Mouse (Mus musculus) spleen, embryonic (tissue): ENCODE measurements around the gene Adgrv1.
"Not testable (repeated sequence)": the region's sequence is repeated elsewhere in the genome, so short reads cannot be mapped to it uniquely, and the experiment has no call there.

Experiments
- CTCF ChIA-PET: fragments of 350-600 bp; sonication (Branson Sonifier 250); formaldehyde crosslinking; loops from one replicate; lab custom pipeline; 2022; lab: Charles Lee

Gene Adgrv1

GRCm38 (mm10) chr13:81627861-81628260 lies 5.1 kb downstream of the Adgrv1 start:
- CTCF ChIA-PET, result not testable (repeated sequence)

GRCm38 (mm10) chr13:81610349-81610748 lies 22.6 kb downstream of the Adgrv1 start:
- CTCF ChIA-PET, result no interaction called here

DNA sequence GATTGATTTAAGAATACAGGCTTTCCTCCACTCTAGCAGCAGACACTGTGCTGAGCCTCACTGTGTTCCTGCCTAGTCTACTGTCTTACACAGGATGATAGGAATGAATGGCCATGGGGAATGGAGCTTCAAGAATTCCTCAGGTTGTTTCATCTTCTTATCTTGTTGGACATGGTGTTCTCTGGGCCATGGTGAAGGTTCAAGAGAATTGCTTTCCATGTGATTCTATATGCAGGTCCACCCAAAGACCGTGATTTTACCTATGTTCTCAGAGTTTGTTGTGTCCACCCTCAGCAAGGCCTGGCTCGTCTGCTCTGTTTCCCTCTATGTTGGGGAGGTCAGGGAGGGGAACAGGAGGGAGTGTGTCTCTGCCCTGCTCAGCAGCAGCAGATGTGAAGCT lies 26.0 kb downstream of the Adgrv1 start:
- CTCF ChIA-PET, result no interaction called here

DNA sequence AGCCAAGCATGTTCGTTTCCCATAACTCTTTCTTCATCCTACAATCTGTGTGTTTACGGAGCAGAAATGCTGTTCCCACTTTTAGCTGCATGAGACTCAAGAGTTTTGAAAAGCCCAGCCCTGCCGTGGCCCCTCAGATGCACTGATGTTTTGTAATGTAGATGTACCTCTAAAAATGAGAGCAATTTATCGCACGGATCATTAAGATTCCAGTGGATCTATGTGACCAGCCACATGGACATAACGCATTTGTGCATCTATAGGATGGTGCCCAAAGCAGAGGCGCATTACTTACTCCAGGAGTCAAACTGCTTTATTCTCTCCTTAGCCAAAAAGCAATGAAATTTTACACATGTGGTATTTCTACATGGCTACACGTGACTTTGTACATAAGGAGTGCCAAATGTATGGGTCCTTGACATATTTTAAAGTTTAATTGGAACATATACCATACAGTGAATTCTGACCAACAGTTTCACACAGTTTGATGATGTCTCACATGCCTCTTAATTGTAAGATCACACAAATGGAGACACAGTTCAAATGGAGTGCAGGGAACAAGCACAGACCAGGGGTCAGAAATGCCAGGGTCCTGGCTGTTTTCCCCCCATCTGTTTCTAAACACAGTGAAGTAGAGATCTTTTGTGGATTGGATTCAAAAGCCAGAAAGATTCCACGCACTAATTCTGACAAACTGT lies 35.9 kb downstream of the Adgrv1 start:
- CTCF ChIA-PET, result no interaction called here

- CTCF ChIA-PET, result no interaction called here
These were observed 54.3 kb downstream of the Adgrv1 start for GRCm38 (mm10) chr13:81578692-81579091.

DNA sequence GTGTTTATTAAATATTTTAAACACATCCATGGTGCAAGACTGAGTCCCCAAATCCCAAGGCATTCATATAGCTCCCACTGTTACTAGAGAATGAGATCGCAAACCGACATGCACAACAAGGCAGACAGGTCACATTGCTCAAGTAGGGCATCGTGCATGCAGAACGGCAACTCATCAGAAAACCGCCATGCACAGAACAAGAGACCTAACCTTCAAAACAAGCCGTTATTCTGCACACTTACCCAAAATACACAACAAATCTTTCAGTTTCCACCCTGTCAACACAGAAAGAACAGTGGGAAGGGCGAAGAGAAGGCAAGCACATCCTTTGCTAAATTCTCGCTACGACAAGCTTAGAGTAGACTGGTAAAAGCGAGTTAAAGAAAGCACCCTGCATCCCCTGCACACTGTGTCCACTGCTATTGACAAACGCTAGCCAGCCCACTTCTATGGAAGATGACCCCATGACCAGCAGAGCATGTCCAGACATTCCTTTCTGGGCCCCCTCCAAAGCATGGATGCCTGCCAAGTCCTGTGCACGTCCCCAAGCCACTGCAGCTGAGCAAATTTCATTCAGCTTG lies 62.6 kb downstream of the Adgrv1 start:
- CTCF ChIA-PET, result no interaction called here

DNA sequence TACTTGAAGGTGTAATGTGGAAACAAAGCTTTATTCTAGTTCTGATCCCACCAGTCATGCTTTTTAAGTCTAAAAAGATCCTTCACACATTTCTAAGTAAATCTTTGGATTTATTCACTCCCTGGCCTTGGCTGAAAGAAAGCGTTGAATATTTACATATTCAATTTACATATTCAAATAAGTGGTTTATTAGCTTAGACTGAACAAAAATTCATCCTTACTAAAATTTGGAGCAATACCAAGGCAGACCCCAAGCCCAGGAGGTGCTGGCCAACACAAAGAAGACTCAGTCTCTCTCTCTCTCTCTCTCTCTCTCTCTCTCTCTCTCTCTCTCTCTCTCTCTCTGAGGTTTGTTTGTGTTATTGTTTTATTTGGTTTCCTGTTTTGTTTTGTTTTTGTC lies 82.9 kb downstream of the Adgrv1 start:
- CTCF ChIA-PET, result no interaction called here

DNA sequence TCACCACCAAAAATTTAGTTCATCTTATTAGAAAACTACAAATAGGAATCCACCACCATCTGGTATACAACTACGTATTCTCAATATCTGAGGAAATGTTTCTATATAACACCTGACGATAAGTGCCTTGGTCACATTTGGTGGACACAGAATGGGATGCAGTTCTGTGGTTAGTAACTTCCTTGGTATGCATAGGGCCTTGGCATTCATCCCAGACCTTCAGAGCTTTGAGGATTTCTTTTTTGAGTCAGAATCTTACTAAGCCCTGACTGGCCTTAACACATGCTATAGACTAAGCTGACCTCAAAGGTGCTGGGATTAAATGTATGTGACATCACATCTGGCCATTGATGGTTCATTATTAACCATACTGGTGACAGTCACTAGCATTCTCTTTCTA lies 98.0 kb downstream of the Adgrv1 start:
- CTCF ChIA-PET, result no interaction called here

DNA sequence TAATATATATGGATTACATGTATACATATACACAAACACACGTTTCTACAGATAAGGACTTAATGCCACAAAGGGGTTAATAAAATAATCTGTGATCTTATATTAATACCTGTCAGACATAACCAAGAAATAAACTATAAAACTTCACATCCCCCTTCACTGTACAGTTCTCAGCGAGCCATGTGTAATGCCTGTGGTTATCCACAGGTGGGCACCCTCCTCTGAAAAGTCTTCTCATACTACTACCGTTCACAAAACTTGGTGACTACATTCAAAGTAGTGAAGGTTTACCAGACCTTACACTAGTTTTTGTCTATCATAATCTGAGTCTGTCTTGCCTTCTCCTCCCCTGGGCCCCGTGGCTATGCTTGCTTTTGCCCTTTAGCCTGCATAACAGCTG lies 106.3 kb downstream of the Adgrv1 start:
- CTCF ChIA-PET, result no interaction called here

- CTCF ChIA-PET, result no interaction called here
These were observed 122.8 kb downstream of the Adgrv1 start for GRCm38 (mm10) chr13:81510142-81510541.

GRCm38 (mm10) chr13:81497035-81497434 lies 135.9 kb downstream of the Adgrv1 start:
- CTCF ChIA-PET, result no interaction called here

DNA sequence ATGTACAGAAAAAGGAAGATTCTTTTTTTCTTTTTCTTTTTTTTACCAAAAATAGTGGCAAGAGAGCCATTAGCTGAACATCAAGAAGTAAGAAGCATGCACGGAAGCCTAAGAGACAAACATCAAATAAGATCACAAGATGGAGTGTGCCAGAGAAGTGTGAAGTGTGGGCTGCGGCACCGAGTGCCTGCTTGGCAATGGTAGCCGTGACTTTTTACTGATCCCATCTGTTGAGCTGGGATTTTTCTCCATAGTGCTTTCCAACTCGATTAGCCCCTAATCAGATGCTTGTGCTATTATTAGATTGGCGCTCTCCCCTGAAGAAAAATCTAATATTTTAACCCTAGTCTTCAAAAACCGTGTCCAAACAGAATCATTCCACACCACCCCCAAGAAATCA lies 141.0 kb downstream of the Adgrv1 start:
- CTCF ChIA-PET, result no interaction called here

DNA sequence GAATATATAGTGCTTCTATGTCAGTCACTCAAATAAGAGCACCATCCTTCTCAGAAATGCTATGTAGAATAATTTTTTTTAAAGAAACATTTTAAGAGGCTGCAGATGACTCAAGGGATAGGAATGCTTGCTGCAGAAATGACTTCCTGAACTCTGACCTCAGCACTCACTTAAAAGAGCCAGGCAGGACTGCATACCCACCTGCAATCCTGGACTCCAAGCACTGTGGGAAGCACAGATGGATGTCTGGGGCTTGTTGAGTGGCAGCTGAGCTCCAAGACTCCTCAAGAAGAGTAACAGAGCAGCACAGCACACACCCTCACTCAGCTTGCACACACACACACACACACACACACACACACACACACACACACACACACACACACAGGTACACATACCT lies 146.0 kb downstream of the Adgrv1 start:
- CTCF ChIA-PET, result no interaction called here

GRCm38 (mm10) chr13:81473750-81474149 lies 159.2 kb downstream of the Adgrv1 start:
- CTCF ChIA-PET, result no interaction called here

DNA sequence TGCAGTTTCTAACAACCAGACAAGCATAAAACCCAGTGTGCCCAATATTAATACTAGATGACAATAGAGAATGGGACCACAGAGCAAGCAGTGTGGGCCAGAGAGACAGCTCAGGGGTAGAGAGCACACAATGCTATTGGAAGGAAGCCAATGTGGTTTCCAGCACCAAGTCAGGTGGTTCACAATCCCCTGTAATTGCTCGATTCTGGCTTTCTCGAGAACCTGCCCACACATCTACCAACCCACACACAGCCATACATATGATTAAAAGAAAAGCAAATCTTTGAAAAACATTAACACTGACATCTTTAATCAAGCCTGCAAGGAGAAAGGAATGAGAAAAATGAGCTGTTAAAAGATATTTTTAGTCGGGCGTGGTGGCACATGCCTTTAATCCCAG lies 166.3 kb downstream of the Adgrv1 start:
- CTCF ChIA-PET, result no interaction called here

- CTCF ChIA-PET, result no interaction called here
These were observed 167.2 kb downstream of the Adgrv1 start for GRCm38 (mm10) chr13:81465794-81466193.

- CTCF ChIA-PET, result no interaction called here
These were observed 183.3 kb downstream of the Adgrv1 start for GRCm38 (mm10) chr13:81449630-81450029.

GRCm38 (mm10) chr13:81449198-81449597 lies 183.8 kb downstream of the Adgrv1 start:
- CTCF ChIA-PET, result no interaction called here

GRCm38 (mm10) chr13:81441412-81441811 lies 191.5 kb downstream of the Adgrv1 start:
- CTCF ChIA-PET, result interaction anchor here (0.6 kb wide), 1 partner anchor 342 kb away, joined by 3 read pairs; the partner anchor contains the start of gene Cetn3

- CTCF ChIA-PET, result interaction anchor here (0.7 kb wide), 1 partner anchor 270 kb away, joined by 3 read pairs; no protein-coding TSS in a partner anchor
These were observed 193.4 kb downstream of the Adgrv1 start for GRCm38 (mm10) chr13:81439390-81440025.

- CTCF ChIA-PET, result no interaction called here
These were observed 195.9 kb downstream of the Adgrv1 start for GRCm38 (mm10) chr13:81437088-81437487.

- CTCF ChIA-PET, result interaction anchor here (0.6 to 0.7 kb wide), 2 partner anchors 565 to 568 kb away, joined by 3 to 5 read pairs; no protein-coding TSS in a partner anchor
These were observed 205.8 kb downstream of the Adgrv1 start for GRCm38 (mm10) chr13:81426896-81427755.
